Mouse (Mus musculus): ENCODE data around the gene Twf2. TPM values are rescaled to one million over a fixed set of nuclear protein-coding genes. Genes with fewer than 3 reads are reported as not detected.

Twf2 gene
- polyA plus RNA-seq, 1 experiment from 2014 or later, result 51.5 TPM

GRCm38 (mm10) chr9:106220894-106221523 lies 18.1 kb downstream of the Twf2 start:
- Histone ChIP-seq H3K27me3 (replicated peaks) (0 out of 2 replicates have a peak, but pooled peaks cover 5% of the 10 kb centered on the region), H3K36me3 (no peaks in the 10 kb centered on the region), H3K4me1 (replicated peaks) (peaks cover 7% of the 10 kb centered on the region), H3K9ac (no peak overlapping the region), H3K27ac (no peak overlapping the region), H3K4me3 (replicated peaks) (no peak overlapping the region), H3K4me2 (replicated peaks) (no peak overlapping the region), H3K9me3 (no peaks in the 10 kb centered on the region)
- no peak for ATAC-seq
- 55% methylated on average over 8 of the region's 8 CpGs for WGBS

GRCm38 (mm10) chr9:106222261-106222851 lies 19.4 kb downstream of the Twf2 start, which contains the start of gene Tlr9:
Gene Tlr9 (plus strand): TSS chr9:106222598.
- peaks cover 16% of the 10 kb centered on the region for H3K4me1 ChIP-seq (replicated peaks)
- H3K9me3 ChIP-seq, result no peaks in the 10 kb centered on the region
- no peak within 1 kb of the TSS for H3K27ac ChIP-seq
- 0 out of 2 replicates have a peak, but pooled peaks cover 5% of the 10 kb centered on the region for H3K27me3 ChIP-seq (replicated peaks)
- H3K4me2 ChIP-seq (replicated peaks), result no peak within 1 kb of the TSS; the same call in 1 of the 2 replicates
- 67% methylated on average over 4 of the region's 4 CpGs for WGBS
- no peak within 1 kb of the TSS for H3K9ac ChIP-seq
- no peak for ATAC-seq
- H3K4me3 ChIP-seq (replicated peaks), result no peak within 1 kb of the TSS
- H3K36me3 ChIP-seq, result no peaks in the 10 kb centered on the region

- no peaks in the 10 kb centered on the region for H3K36me3 ChIP-seq
- H3K9me3 ChIP-seq, result no peaks in the 10 kb centered on the region
- 77% methylated on average over 4 of the region's 4 CpGs for WGBS
- no peak overlapping the region for H3K27ac ChIP-seq
- no peak for ATAC-seq
- H3K9ac ChIP-seq, result no peak overlapping the region
- no peak overlapping the region; the same call in 1 of the 2 replicates for H3K4me2 ChIP-seq (replicated peaks)
- no peak overlapping the region for H3K4me3 ChIP-seq (replicated peaks)
- 0 out of 2 replicates have a peak, but pooled peaks cover 5% of the 10 kb centered on the region for H3K27me3 ChIP-seq (replicated peaks)
- H3K4me1 ChIP-seq (replicated peaks), result peaks cover 16% of the 10 kb centered on the region
These were observed 20.1 kb downstream of the Twf2 start for GRCm38 (mm10) chr9:106222994-106223393.

GRCm38 (mm10) chr9:106225469-106226150 lies 22.7 kb downstream of the Twf2 start:
- 62% methylated on average over 24 of the region's 24 CpGs for WGBS
- no peaks in the 10 kb centered on the region for H3K36me3 ChIP-seq
- 0 out of 2 replicates have a peak, but pooled peaks cover 5% of the 10 kb centered on the region for H3K27me3 ChIP-seq (replicated peaks)
- no peaks in the 10 kb centered on the region for H3K9me3 ChIP-seq
- peak overlapping the region; percentile 33 for H3K4me3 ChIP-seq (replicated peaks)
- 0 out of 2 replicates have a peak, but pooled peaks have one; percentile 5 for ATAC-seq
- H3K4me1 ChIP-seq (replicated peaks), result peaks cover 18% of the 10 kb centered on the region
- H3K27ac ChIP-seq, result peak overlapping the region; percentile 57
- H3K9ac ChIP-seq, result peak overlapping the region; percentile 37
- peak overlapping the region; percentile 81 for H3K4me2 ChIP-seq (replicated peaks)

GRCm38 (mm10) chr9:106226151-106226682 lies 23.3 kb downstream of the Twf2 start:
- H3K27me3 ChIP-seq (replicated peaks), result 0 out of 2 replicates have a peak, but pooled peaks cover 5% of the 10 kb centered on the region
- peak; percentile 74 for ATAC-seq
- 7% methylated on average over 34 of the region's 34 CpGs for WGBS

GRCm38 (mm10) chr9:106227790-106228429 lies 25.0 kb downstream of the Twf2 start:
- no peak overlapping the region for H3K4me2 ChIP-seq (replicated peaks)
- H3K36me3 ChIP-seq, result peaks cover 6% of the 10 kb centered on the region
- peak; percentile 60 for ATAC-seq
- no peak overlapping the region for H3K27ac ChIP-seq
- no peak overlapping the region for H3K9ac ChIP-seq
- H3K4me1 ChIP-seq (replicated peaks), result peaks cover 18% of the 10 kb centered on the region
- 51% methylated on average over 8 of the region's 8 CpGs for WGBS
- 0 out of 2 replicates have a peak, but pooled peaks cover 5% of the 10 kb centered on the region for H3K27me3 ChIP-seq (replicated peaks)
- H3K9me3 ChIP-seq, result no peaks in the 10 kb centered on the region
- H3K4me3 ChIP-seq (replicated peaks), result no peak overlapping the region

More at GRCm38 (mm10) chr9:106226151-106226682, 23.3 kb downstream of the Twf2 start:
- Histone ChIP-seq H3K9me3 (no peaks in the 10 kb centered on the region), H3K4me1 (replicated peaks) (peaks cover 18% of the 10 kb centered on the region), H3K36me3 (no peaks in the 10 kb centered on the region), H3K9ac (peak overlapping the region; percentile 37), H3K4me2 (replicated peaks) (peak overlapping the region; percentile 81), H3K27ac (peak overlapping the region; percentile 57), H3K4me3 (replicated peaks) (peak overlapping the region; percentile 33)

GRCm38 (mm10) chr9:106230051-106230733 lies 27.3 kb downstream of the Twf2 start:
- no peak for ATAC-seq
- no peak overlapping the region for H3K4me3 ChIP-seq (replicated peaks)

GRCm38 (mm10) chr9:106230734-106231106 lies 27.8 kb downstream of the Twf2 start:
- H3K4me2 ChIP-seq (replicated peaks), result no peak overlapping the region
- no peak overlapping the region for H3K4me3 ChIP-seq (replicated peaks)
- H3K36me3 ChIP-seq, result peaks cover 23% of the 10 kb centered on the region
- H3K9ac ChIP-seq, result no peak overlapping the region
- no peak overlapping the region for H3K27ac ChIP-seq
- 44% methylated on average over 3 of the region's 3 CpGs for WGBS
- 0 out of 2 replicates have a peak, but pooled peaks cover under 1% of the 10 kb centered on the region for H3K27me3 ChIP-seq (replicated peaks)
- H3K4me1 ChIP-seq (replicated peaks), result peaks cover 14% of the 10 kb centered on the region
- no peaks in the 10 kb centered on the region for H3K9me3 ChIP-seq
- no peak for ATAC-seq

More at GRCm38 (mm10) chr9:106230051-106230733, 27.3 kb downstream of the Twf2 start:
- peaks cover 19% of the 10 kb centered on the region for H3K36me3 ChIP-seq
- H3K4me1 ChIP-seq (replicated peaks), result peaks cover 18% of the 10 kb centered on the region
- no peaks in the 10 kb centered on the region for H3K9me3 ChIP-seq
- H3K27me3 ChIP-seq (replicated peaks), result 0 out of 2 replicates have a peak, but pooled peaks cover 2% of the 10 kb centered on the region
- H3K9ac ChIP-seq, result no peak overlapping the region
- H3K4me2 ChIP-seq (replicated peaks), result no peak overlapping the region
- 78% methylated on average over 9 of the region's 9 CpGs for WGBS
- no peak overlapping the region for H3K27ac ChIP-seq

GRCm38 (mm10) chr9:106231220-106231619 lies 28.3 kb downstream of the Twf2 start:
- H3K9ac ChIP-seq, result no peak overlapping the region
- 81% methylated on average over 7 of the region's 7 CpGs for WGBS

GRCm38 (mm10) chr9:106231816-106232215 lies 28.9 kb downstream of the Twf2 start:
- Histone ChIP-seq H3K4me1 (replicated peaks) (peaks cover 5% of the 10 kb centered on the region), H3K9me3 (no peaks in the 10 kb centered on the region), H3K4me3 (replicated peaks) (no peak overlapping the region), H3K36me3 (peaks cover 30% of the 10 kb centered on the region), H3K27ac (no peak overlapping the region), H3K9ac (no peak overlapping the region), H3K27me3 (replicated peaks) (no peaks in the 10 kb centered on the region), H3K4me2 (replicated peaks) (no peak overlapping the region)
- 80% methylated on average over 4 of the region's 4 CpGs for WGBS
- no peak for ATAC-seq

More at GRCm38 (mm10) chr9:106231220-106231619, 28.3 kb downstream of the Twf2 start:
- Histone ChIP-seq H3K9me3 (no peaks in the 10 kb centered on the region), H3K27ac (no peak overlapping the region), H3K4me1 (replicated peaks) (peaks cover 9% of the 10 kb centered on the region), H3K4me2 (replicated peaks) (no peak overlapping the region), H3K4me3 (replicated peaks) (no peak overlapping the region), H3K27me3 (replicated peaks) (no peaks in the 10 kb centered on the region), H3K36me3 (peaks cover 25% of the 10 kb centered on the region)
- ATAC-seq, result no peak

- Histone ChIP-seq H3K36me3 (peaks cover 37% of the 10 kb centered on the region), H3K27me3 (replicated peaks) (no peaks in the 10 kb centered on the region), H3K4me3 (replicated peaks) (no peak overlapping the region), H3K4me2 (replicated peaks) (no peak overlapping the region), H3K9me3 (no peaks in the 10 kb centered on the region), H3K9ac (no peak overlapping the region), H3K4me1 (replicated peaks) (peaks cover 2% of the 10 kb centered on the region; the same call in 1 of the 2 replicates), H3K27ac (no peak overlapping the region)
- no peak for ATAC-seq
- 93% methylated on average over 3 of the region's 3 CpGs for WGBS
These were observed 30.0 kb downstream of the Twf2 start for GRCm38 (mm10) chr9:106232956-106233355.
